Comparison of ENCODE assay signal across 8 mouse cellular contexts in the genomic region with DNA sequence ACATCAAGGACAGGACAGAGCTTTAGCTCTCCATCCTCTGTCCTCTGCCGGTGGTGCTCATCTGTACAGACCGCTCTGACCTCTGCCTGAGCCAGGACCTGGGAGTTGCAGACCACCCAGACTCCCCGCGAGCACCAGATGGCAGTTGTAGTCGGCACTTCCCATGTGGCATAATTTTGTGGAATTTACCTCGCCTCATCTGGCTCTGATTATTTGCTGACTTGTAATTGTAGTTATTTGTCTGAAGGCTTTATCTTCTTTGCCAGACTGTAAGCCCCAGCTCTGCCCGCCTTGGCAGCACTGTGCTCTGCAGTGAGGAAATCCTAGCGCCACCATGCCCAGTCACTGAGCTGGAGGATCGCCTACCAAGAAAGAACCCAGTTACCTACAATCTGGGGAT. TPM values are rescaled to one million over a fixed set of nuclear protein-coding genes. Genes with fewer than 3 reads are reported as not detected.
DNase-seq lines count a peak whose midpoint lies in the region; ATAC-seq and TF ChIP-seq lines count a peak whose summit lies in the region.

No protein-coding gene starts in this region.

- no peak overlapping the region for H3K27ac ChIP-seq in kidney, postnatal 0 days
- no peak overlapping the region for H3K27ac ChIP-seq in hindbrain, embryonic 16.5 days (ENCODE audit: low read depth, low read length)
- no peak overlapping the region for H3K27ac ChIP-seq in neural tube, embryonic 11.5 days (ENCODE audit: low read depth, low read length)

- H3K4me1 ChIP-seq in kidney, postnatal 0 days (replicated peaks; ENCODE audit: insufficient read depth, low read length), result no peaks in the 10 kb centered on the region
- peaks cover 5% of the 10 kb centered on the region for H3K4me1 ChIP-seq in hindbrain, embryonic 16.5 days (ENCODE audit: control insufficient read depth, insufficient read depth, low read depth, low read length)
- no peaks in the 10 kb centered on the region for H3K4me1 ChIP-seq in neural tube, embryonic 11.5 days (ENCODE audit: control insufficient read depth, insufficient read depth, low read length)

- no peak for ATAC-seq in kidney, postnatal 0 days (replicated peaks; ENCODE audit: low FRiP score, low read depth)
- ATAC-seq in hindbrain, embryonic 16.5 days, result 0 out of 2 replicates have a peak, but pooled peaks have one; percentile 56
- no peak for ATAC-seq in neural tube, embryonic 11.5 days (ENCODE audit: insufficient read depth, low FRiP score, low TSS enrichment)

- H3K27me3 ChIP-seq in kidney, postnatal 0 days (ENCODE audit: insufficient read depth, low read length), result no peaks in the 10 kb centered on the region
- H3K27me3 ChIP-seq in hindbrain, embryonic 16.5 days (replicated peaks; ENCODE audit: control insufficient read depth, insufficient read depth, low read length), result no peaks in the 10 kb centered on the region
- H3K27me3 ChIP-seq in neural tube, embryonic 11.5 days (ENCODE audit: control insufficient read depth, insufficient read depth, low read length), result no peaks in the 10 kb centered on the region

- peak overlapping the region; percentile 18 for H3K4me2 ChIP-seq in kidney, postnatal 0 days (ENCODE audit: low read length)
- peak overlapping the region; percentile 50 for H3K4me2 ChIP-seq in hindbrain, embryonic 16.5 days (ENCODE audit: low read length)
- H3K4me2 ChIP-seq in neural tube, embryonic 11.5 days (ENCODE audit: low read depth), result peak overlapping the region; percentile 27

- H3K4me3 ChIP-seq in kidney, postnatal 0 days (replicated peaks; ENCODE audit: low read depth, low read length), result no peak overlapping the region
- peak overlapping the region; percentile 20 for H3K4me3 ChIP-seq in hindbrain, embryonic 16.5 days (ENCODE audit: low read length)
- no peak overlapping the region for H3K4me3 ChIP-seq in neural tube, embryonic 11.5 days (ENCODE audit: low read depth, low read length)

- TF ChIP-seq CTCF in kidney, postnatal 0 days (IDR thresholded peaks at IDR 0.05; ENCODE audit: low read depth), result no peak

- 18% methylated on average over 9 of the region's 9 CpGs for WGBS in kidney, postnatal 0 days
- WGBS in hindbrain, embryonic 16.5 days, result 16% methylated on average over 9 of the region's 9 CpGs
- 12% methylated on average over 9 of the region's 9 CpGs for WGBS in neural tube, embryonic 11.5 days

- no peaks in the 10 kb centered on the region for H3K9me3 ChIP-seq in kidney, postnatal 0 days (replicated peaks; ENCODE audit: low read length)
- no peaks in the 10 kb centered on the region for H3K9me3 ChIP-seq in hindbrain, embryonic 16.5 days (ENCODE audit: control insufficient read depth, low read length)
- H3K9me3 ChIP-seq in neural tube, embryonic 11.5 days (ENCODE audit: control insufficient read depth, low read length), result no peaks in the 10 kb centered on the region

- no peak for DNase-seq in kidney, postnatal 0 days (ENCODE audit: low spot score)
- DNase-seq in kidney, postnatal 14 days, result no peak
- DNase-seq in embryo, embryonic 9.5 days (ENCODE audit: extremely low spot score), result peak; percentile 64
- peak; percentile 49 for DNase-seq in neural tube, embryonic 11.5 days (ENCODE audit: low spot score)
- no peak for DNase-seq in thymus, adult 18-20 months
- DNase-seq in lung, postnatal 4 days, result no peak
- no peak for DNase-seq in cerebellum, adult 18-20 months

- no peaks in the 10 kb centered on the region for H3K36me3 ChIP-seq in kidney, postnatal 0 days (ENCODE audit: insufficient read depth, low read length)
- H3K36me3 ChIP-seq in hindbrain, embryonic 16.5 days (ENCODE audit: control insufficient read depth, insufficient read depth, low read length), result no peaks in the 10 kb centered on the region
- no peaks in the 10 kb centered on the region for H3K36me3 ChIP-seq in neural tube, embryonic 11.5 days (ENCODE audit: control insufficient read depth, insufficient read depth, low read length)

- H3K9ac ChIP-seq in kidney, postnatal 0 days (ENCODE audit: low read depth, low read length), result no peak overlapping the region
- H3K9ac ChIP-seq in hindbrain, embryonic 16.5 days (ENCODE audit: low read depth, low read length), result peak overlapping the region; percentile 44; the same call in 1 of the 2 replicates
- no peak overlapping the region for H3K9ac ChIP-seq in neural tube, embryonic 11.5 days (ENCODE audit: low read length)

RNA-seq across cellular contexts. Expression of gene Zfp281, which starts 35.8 kb away (rescaled TPM):
- polyA plus RNA-seq in kidney, postnatal 0 days (2015; fragmentation: Nextera tagmentation; extraction: Ambion mirVana), result 18.3 and 19.0 TPM in 2 replicates
- polyA plus RNA-seq in hindbrain, embryonic 16.5 days (2015; fragmentation: Nextera tagmentation; extraction: Ambion mirVana), result 16.3 and 20.1 TPM in 2 replicates
- 40.0 and 40.6 TPM in 2 replicates for polyA plus RNA-seq in neural tube, embryonic 11.5 days (2014; fragmentation: Nextera tagmentation; extraction: Ambion mirVana)

Comparison
In these comparisons a context has a peak if more than half of its experiments do, and no peak if none do; other contexts are left out.
1. DNase-seq: peak in embryo, embryonic 9.5 days (single experiment) and neural tube, embryonic 11.5 days (single experiment); none in kidney, postnatal 0 days (single experiment), kidney, postnatal 14 days (single experiment), thymus, adult 18-20 months (0 of 2), lung, postnatal 4 days (0 of 2) and cerebellum, adult 18-20 months (0 of 2).
2. Peak in every context shown above with its lines, with median percentiles within 50 percentile points of each other: H3K4me2 ChIP-seq.